Mouse (Mus musculus) urinary bladder, postnatal 14 days (tissue): ENCODE measurements at regions not wholly inside any gene's neighbourhood (a gene's known extent, or its start where the extent isn't known, plus 50 kb on each side); places are given as distances from the start of the nearest gene placed in this dataset.

Experiments used
- DNase-seq: peaks from one replicate; pipeline ENCODE4 v3.0.0; 2021; ENCODE audit warnings: low spot score

GRCm38 (mm10) chrX:11170416-11170815 lies 128.6 kb upstream of the H2al1a start:
- no peak for DNase-seq

DNA sequence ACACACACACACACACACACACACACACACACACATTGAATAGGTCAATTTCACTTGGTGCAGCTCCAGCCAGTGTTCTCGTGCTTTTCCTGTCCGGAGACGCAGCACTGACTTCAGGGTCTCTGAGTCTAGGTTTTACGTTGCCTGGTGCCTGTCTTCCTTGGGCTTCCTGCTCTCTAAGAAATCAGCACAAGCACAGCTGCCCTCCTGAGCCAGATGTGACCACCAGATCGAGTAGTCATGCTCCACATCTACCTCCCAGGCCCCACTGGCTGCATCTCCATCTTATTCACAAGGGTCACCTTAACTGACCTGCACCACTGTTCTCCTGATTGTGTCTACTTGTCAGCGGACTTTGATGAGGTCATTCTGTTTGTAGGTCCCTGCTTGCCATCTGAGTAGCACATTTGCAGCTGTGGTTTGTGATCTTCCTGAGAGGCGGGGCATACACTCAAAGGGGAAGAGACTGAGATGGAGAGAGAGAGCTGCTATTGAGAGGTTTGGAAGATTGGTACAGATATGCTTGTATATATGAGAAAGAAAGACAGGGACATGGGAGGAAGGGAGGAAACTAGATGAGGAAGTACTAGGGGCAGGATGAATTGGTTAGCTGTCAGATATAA lies 118.8 kb upstream of the H2al1a start:
- no peak for DNase-seq

GRCm38 (mm10) chrX:11181855-11182254 lies 117.2 kb upstream of the H2al1a start:
- DNase-seq = peak; percentile 10

GRCm38 (mm10) chrX:11190851-11191250 lies 108.2 kb upstream of the H2al1a start:
- DNase-seq = no peak

GRCm38 (mm10) chrX:11204135-11204534 lies 94.9 kb upstream of the H2al1a start:
- no peak for DNase-seq

- no peak for DNase-seq
Observed at GRCm38 (mm10) chrX:11209895-11210294, 89.2 kb upstream of the H2al1a start.

DNA sequence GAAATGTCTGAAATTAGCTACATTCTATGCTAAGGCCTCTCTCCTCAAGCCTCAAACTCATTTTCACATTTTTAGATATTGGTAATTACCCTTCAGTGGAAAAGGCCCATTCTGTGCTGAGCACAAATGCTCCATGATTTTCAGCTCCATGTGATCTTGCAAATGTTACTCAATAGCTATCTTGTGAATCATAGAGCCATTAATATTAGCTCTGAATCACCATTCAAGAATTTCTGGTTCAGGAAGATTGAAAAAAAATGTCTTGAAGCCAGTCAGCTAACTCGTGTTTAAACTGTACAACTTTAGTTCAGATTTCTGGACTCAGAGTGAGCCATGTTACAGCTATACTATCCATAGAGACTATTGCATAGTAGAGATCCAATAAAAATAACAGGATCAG lies 86.2 kb upstream of the H2al1a start:
- no peak for DNase-seq

DNA sequence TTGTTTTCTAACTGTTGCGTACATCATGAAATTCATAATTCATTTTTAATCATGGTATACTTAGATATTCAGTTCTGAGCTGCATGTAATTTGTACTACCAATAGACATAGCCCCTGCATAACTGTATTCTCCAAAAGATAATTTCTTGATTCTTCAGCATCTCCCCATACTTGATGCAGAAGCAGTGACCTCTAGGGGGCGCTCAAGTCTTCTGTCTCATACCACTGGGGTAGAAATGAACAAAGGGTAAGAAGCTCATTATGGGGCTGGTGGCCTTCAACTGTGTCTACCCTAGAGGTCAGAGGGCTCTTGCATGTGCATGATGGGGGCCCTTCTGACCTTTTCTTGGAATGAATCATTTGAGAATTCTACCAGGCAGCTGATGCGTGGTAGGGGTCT lies 85.6 kb upstream of the H2al1a start:
- peak; percentile 35 for DNase-seq

GRCm38 (mm10) chrX:11239066-11239465 lies 60.0 kb upstream of the H2al1a start:
- DNase-seq = no peak

GRCm38 (mm10) chrX:11245576-11245975 lies 53.5 kb upstream of the H2al1a start:
- DNase-seq = no peak
